Mouse (Mus musculus) layer of hippocampus, adult 2 months (tissue): ENCODE results near the gene Prdx2. TPM values are rescaled to one million over a fixed set of nuclear protein-coding genes. Genes with fewer than 3 reads are reported as not detected.

Source experiments
- DNase-seq, 2 experiments: peaks; one replicate each; pipeline ENCODE4 v3.0.0; 2022; ENCODE audit warnings: low spot score in 2 of 2
- H3K27ac ChIP-seq: fragments of 200-600 bp; 2 replicates; pipeline ENCODE4 v1.8.1; 2022
- H3K4me3 ChIP-seq: fragments of 200-600 bp; 2 replicates; pipeline ENCODE4 v1.8.1; 2022; ENCODE audit warnings: mild to moderate bottlenecking
- CTCF ChIP-seq: fragments of 200-600 bp; conservative IDR thresholded peaks from 2 replicates; pipeline ENCODE4 v1.8.1; 2022; ENCODE audit warnings: antibody characterized with exemption, mild to moderate bottlenecking, moderate library complexity
- total RNA-seq, 2 experiments: library from RNA; stranded (reverse); gene quantifications; 2 replicates each; pipeline ENCODE4 v1.2.3; 2021

Gene Prdx2
- total RNA-seq, 2 experiments from 2014 or later, result 323 to 345 TPM

DNA sequence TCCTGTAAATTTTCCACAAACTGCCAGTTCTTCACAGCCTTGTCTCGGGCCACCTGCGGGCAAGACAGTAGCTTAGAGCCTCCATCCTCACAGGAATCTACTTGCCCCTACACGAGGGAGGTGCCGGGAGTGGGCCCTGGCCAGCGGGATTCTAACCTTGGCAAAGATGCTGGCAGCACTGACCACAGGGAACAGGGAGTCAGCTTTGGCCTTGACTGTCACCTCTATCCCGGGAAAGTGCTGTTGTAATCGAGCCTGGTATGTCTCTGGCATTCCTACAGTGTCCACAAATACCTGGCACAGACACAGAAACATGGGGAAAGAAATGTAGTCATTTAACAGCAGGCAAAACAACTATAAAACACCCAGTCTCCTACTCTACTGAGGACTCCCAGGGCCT, 9.6 kb upstream of the Prdx2 start:
- H3K27ac ChIP-seq, result no peak overlapping the region
- no peak for DNase-seq
- no peak overlapping the region for H3K4me3 ChIP-seq
- no peak for TF ChIP-seq CTCF

DNA sequence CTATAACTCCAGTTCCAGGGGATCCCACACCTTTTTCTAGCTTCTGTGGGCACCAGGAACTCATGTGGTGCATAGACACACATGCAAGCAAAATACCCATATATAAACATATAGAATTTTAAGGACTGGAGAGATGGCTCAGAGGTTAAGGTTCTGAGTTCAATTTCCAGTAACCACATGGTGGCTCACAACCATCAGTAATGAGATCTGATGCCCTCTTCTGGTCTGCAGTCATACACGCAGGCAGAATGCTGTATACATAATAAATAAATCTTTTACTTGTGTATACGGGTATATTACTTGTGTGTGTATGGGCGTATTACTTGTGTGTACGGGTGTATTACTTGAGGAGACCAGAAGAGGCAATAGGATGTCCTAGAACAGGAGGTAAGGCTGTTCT, 5.4 kb upstream of the Prdx2 start:
- Histone ChIP-seq H3K4me3 (no peak overlapping the region), H3K27ac (no peak overlapping the region)
- DNase-seq, result no peak
- TF ChIP-seq CTCF, result peak; percentile 38

DNA sequence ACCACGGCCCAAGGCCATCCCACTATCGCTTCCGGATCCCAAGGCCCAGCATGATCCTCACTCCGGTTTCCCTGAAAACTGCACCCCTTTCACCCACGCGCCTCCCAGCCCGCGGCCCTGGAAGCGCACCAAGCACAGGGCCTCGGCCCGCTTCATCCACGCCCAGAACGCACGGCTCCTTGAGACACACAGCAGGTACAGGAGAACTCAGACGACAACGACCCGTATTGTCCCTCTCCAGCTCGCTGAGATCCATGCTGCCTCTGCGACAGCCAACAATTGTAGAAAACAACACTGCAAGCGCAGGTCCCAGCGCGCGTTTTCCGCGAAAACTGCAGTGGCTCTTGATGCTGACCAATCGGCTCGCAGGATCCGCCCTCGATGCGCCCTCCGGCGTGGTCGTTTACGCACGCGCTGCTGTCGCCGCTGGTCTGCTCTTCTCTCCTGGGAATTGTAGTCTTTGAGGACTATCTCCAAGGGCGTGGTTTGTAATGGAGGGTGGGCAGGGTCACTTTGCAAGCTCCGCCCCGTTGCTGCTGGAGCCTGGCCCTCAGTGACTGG, 3.6 kb upstream of the Prdx2 start:
- Histone ChIP-seq H3K4me3 (peak overlapping the region; percentile 80), H3K27ac (peak overlapping the region; percentile 69; the same call in 1 of the 2 replicates)
- TF ChIP-seq CTCF, result no peak
- peak; percentile 90 to 96 for DNase-seq

DNA sequence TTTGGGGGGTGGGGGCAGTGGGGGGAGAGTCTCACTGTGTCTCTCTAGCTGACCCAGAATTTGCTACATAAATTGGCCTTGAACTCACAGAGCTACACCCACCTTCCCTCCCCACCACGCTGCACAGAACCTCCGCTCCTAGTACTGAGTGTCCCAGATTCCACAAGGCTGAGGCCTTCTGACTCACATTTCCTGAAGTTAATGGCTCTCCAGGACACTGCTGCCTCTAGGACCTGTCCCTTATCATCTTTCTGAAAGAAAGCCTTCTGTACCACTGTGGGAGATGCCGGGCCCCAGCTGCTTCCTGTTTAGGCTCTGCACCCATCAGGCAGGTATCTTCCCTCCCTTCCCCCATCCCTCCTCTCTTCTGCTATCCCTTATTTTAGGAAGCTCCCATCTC, 2.8 kb upstream of the Prdx2 start:
- H3K27ac ChIP-seq, result no peak overlapping the region
- no peak for DNase-seq
- no peak overlapping the region for H3K4me3 ChIP-seq
- TF ChIP-seq CTCF, result no peak

DNA sequence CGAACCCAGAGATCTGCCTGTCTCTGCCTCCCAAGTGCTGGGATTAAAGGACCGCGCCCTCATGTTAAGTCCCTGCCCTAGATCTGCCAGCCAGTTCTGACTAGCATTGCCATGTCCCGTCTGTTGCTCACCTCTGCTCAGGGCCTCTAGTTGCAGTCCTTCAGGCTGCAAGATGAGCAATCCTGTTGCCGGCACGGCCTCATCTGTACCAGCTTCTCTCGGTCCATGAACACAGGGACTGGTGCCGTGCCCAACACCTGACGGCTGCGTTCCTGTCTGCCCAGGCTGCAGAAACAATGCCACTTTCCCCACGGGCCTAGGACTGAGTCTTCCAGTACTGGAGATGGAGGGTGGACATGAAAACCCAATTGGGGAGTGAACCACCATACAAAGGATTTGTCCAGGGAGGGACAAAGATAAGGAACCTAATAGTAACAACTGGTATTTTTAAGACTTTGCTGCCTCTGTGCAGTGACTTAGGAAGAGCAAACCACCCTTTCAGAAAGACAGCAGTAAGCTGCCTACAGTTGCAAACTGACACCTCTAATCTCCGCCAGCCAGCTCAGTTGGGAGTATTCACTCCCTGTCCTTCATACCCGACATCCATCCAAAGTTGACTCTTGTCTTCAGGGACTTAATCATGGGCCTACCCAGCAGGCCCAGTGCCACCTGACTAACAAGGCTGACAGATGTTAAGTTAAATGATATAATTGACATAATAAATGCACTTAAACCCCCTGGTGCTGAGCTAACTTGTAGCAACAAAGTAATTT, 1.7 kb upstream of the Prdx2 start:
- DNase-seq, result no peak
- no peak overlapping the region for H3K27ac ChIP-seq
- no peak for TF ChIP-seq CTCF
- no peak overlapping the region for H3K4me3 ChIP-seq

DNA sequence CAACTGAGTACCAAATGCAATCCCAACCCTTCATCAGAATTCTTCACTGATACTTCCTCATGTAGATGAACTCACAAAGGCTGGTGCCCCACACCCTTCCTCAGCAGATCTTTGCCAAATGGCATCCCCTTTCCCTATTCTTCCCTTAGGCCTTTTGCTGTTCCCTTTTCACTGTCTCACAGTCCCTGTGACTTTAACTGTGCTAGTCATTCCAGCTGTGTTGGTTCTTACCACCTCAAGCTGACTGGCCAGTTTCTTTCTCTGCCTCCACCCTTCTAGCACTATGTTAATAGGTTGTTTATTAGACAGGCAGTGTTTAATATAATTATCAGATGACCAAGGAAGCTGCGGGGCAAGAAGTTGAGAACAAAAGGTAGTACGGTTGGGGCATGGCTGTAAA, 737 bp upstream of the Prdx2 start:
- DNase-seq, result no peak
- peak overlapping the region; percentile 95 for H3K27ac ChIP-seq
- peak overlapping the region; percentile 92 for H3K4me3 ChIP-seq
- TF ChIP-seq CTCF, result no peak

DNA sequence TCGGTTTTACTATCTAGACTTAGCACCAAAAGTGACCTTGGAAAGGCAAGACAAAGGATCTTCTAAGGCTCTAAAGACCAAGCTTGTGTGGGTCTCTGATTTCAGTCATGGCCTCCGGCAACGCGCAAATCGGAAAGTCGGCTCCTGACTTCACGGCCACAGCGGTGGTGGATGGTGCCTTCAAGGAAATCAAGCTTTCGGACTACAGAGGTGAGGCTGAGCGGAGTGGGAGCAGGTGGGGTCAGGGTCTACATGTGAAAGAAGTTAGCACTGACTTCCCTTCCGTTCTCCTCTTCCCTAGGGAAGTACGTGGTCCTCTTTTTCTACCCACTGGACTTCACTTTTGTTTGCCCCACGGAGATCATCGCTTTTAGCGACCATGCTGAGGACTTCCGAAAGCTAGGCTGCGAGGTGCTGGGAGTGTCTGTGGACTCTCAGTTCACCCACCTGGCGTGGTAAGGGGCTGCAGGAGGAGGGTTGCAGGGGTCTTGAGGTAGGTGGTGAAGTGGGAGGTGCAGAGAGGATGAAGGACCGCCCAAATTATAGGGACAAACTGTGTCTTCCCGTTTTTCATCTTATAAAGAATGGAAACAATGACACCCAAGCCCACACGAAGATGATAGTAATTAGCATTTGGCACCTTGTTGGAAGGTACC, 876 bp downstream of the Prdx2 start:
- H3K4me3 ChIP-seq, result peak overlapping the region; percentile 92
- TF ChIP-seq CTCF, result no peak
- H3K27ac ChIP-seq, result peak overlapping the region; percentile 95
- no peak for DNase-seq

DNA sequence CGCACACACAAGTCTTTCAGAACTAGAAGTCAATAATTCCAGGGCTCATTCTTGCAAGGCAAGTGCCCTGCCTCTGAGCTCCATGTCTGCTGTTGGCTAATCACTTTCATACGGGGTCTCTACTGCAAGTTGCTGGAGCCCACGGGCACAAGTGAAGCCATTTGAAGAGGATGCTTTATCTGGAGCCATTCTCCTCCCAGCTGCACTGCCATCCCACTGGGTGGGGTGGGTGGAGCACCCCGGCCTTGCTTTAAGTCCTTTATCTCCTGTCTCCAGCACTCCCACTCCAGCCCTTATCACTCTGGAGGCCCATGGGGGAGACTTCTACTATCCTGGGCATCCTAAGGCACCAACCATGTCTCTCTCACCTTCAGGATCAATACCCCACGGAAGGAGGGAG, 1.5 kb downstream of the Prdx2 start:
- TF ChIP-seq CTCF, result no peak
- H3K4me3 ChIP-seq, result peak overlapping the region; percentile 92
- H3K27ac ChIP-seq, result peak overlapping the region; percentile 95; the same call in 1 of the 2 replicates
- no peak for DNase-seq

DNA sequence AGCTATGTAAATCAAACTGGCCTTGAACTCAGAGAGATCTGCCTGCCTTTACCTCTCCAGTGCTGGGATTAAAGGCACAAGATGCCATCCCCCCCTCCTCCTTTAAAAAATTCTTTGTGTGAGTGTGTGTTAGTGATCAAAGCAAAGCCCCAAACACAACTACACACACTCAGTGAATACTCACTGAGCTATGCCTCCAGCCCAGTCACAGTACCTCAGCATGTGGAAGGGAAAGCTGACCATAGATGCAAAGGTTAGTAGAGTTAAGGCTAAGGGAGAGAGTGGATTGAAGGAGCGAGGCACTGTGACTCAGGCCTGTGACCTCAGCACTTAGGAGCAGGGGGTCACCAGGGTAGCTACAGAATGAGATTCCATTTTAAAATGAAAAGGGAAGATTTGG, 3.7 kb downstream of the Prdx2 start:
- no peak overlapping the region for H3K4me3 ChIP-seq
- no peak for TF ChIP-seq CTCF
- no peak for DNase-seq
- H3K27ac ChIP-seq, result no peak overlapping the region

DNA sequence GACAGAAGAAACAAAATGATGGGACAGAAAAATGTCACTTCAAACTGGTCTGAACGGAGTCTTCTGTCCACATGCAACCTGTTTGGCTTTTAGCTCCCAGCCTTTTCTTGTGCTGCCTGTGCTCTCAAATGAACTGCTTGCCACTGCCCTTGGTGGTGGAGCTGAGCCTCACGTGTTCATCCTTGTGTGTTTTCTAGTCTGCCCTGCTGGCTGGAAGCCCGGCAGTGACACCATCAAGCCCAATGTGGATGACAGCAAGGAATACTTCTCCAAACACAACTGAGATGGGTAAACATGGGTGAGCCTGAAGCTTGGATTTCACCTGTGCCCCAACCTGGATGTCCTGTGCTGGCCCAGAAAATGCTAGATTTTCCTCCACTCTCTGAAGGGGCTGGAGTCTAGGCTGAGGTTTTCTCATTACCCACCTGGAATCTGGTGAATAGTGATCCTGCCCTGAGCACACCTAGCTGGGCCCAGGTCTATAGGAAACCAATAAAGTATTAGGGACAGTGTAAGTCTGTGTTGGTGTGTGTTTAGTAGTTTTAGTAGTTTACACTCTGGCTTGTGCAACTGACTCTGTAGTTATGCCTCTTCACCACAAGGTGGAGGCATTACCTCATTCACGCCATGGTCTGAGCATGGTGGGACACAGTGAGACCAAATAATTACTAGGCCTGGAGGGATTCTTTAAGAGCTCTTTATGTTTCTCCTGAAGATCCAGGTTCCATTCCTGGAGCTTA, 4.6 kb downstream of the Prdx2 start:
- Histone ChIP-seq H3K27ac (peak overlapping the region; percentile 2; the same call in 1 of the 2 replicates), H3K4me3 (no peak overlapping the region)
- peak in 1 of 2 experiments; percentile 64 for DNase-seq
- peak; percentile 92 for TF ChIP-seq CTCF

DNA sequence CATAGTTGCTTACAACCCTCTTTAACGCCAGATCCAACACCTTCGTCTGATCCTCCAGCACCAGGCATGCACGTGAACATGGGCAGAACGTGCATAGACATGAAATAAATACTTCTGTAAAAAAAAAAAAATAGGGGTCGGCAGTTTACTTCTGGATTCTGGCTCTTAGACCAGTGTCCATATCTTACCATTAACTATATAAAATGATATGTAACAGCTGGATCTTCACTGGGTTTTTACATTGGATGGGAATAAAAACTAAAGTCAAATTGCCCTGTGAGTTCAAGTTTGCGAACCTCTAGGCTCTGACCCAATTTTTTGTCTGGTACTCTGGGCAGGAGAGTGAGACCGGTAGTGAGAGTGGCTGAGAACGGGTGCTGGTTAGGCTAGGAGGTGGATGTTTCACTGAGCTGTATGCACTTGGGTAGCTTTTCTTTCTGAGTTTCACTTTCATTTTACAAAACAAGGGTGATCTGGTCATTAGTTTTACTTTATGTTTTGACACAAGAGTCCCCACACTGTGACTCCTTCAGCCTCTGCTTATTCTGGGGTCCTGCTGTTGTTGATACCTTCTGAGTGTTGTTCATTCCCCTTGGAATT, 5.3 kb downstream of the Prdx2 start:
- no peak for TF ChIP-seq CTCF
- DNase-seq, result no peak
- Histone ChIP-seq H3K4me3 (no peak overlapping the region), H3K27ac (no peak overlapping the region)

DNA sequence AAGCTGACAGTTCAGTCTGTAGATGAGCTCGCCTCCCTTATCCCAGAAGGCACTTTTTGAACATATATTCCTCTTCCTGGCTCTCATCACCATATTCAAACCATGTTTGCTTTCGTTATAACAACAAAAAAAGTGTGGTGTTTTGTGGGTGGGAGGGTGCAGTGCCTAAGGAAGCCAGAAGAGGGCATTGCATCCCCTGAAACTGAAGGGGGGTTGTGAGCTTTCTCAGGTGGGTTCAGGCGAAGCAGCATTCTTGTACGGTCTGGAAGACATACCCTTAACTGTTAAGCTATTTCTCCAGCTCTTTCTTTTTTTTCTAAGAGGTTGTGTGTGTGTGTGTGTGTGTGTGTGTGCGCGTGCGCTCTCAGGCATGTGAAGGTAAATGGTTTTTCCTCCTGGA, 6.0 kb downstream of the Prdx2 start:
- peak in 1 of 2 experiments; percentile 73 for DNase-seq
- peak overlapping the region; percentile 99 for H3K27ac ChIP-seq
- peak; percentile 91 for TF ChIP-seq CTCF
- peak overlapping the region; percentile 85 for H3K4me3 ChIP-seq
